Mouse (Mus musculus): Measurements from ENCODE around the gene Ugt1a6b. TPM values are rescaled to one million over a fixed set of nuclear protein-coding genes. Genes with fewer than 3 reads are reported as not detected.

The Ugt1a6b gene
- total RNA-seq, 2 experiments from 2014 or later = 7.3 to 13.6 TPM

DNA sequence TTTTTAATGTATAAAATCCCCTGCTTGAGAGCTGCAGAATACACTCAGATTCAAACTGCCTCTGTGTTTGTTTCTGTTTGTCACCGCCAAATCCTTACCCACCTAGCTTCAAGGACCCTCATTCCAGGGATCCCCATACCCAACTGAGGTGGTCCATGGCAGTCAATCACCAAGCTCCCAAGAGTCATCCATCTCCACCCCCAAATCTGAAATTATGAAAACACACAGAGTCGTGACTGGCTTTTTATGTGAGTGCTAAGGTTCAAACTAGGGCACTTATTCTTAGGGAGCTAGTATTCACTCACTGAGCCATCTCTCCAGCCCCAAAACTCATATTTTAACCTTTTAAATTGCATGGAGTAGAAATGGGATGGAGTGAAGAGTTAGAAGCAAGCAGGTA lies 122.2 kb downstream of the Ugt1a6b start:
- peak; percentile 7 for DNase-seq

- no peak for DNase-seq
Observed at GRCm38 (mm10) chr1:88225741-88226140, 122.7 kb downstream of the Ugt1a6b start.

- DNase-seq = no peak
Observed at GRCm38 (mm10) chr1:88226670-88227379, 123.8 kb downstream of the Ugt1a6b start, which contains the start of gene Mroh2a. Gene Mroh2a (plus strand): TSS chr1:88226986.

DNA sequence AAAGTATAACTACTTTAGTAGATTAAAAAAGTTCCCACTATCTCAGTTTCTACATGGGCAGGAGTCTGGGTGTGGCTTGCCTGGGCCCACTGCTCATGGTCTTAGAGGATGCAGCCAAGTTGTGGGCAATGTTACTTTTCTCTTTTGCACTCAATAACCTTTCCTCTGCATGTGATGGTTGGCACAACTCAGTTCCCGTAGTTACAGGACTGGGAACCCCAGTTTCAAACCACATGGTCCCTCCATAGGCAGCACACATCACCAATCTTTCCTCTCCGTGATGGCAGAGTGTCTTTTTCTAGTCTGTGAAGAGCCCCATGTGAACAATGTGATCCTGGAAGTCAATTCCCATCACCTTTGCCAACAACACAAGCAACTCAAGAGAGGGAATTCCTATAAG lies 124.4 kb downstream of the Ugt1a6b start:
- no peak for DNase-seq

GRCm38 (mm10) chr1:88228121-88228520 lies 125.1 kb downstream of the Ugt1a6b start:
- DNase-seq = no peak

- no peak for DNase-seq
Observed at GRCm38 (mm10) chr1:88229566-88229965, 126.5 kb downstream of the Ugt1a6b start.

DNA sequence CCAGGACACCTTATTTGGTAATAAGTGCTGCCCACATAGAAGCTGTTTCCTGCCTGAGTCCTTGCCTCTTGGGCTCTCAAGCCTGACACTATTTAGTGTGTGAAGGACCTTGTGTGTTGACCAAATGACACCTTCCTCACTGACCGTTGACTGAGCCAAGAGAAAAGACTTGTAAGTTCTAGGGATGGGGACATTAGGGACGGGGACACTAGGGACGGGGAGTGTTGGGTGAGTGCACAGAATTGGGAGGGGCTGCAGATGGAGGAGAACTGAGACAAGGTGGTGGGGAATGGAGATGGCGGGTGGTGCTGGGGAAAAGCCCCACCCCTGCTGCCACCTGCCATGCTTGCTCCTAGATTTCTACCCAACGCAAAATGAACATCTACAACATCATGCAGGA lies 126.9 kb downstream of the Ugt1a6b start:
- no peak for DNase-seq

DNA sequence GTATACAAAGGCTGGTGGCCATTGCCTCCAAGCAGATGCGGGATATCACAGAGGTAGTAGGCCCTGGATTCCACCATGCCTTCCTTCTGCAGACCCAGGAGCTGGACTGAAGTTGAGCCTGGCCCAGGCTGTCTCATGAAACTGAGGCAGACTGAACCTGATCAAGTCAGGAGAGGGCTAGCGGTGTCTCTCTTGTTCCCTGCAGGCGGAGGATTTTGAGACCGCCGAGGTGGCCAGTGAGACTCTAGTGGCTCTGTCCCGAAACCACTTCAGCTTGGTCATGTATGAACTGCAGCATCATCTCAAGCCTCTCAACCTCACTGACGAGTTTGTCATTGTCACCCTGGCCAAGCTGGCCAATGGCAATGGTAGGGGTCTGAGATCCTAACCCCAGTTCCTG lies 127.4 kb downstream of the Ugt1a6b start:
- no peak for DNase-seq

DNA sequence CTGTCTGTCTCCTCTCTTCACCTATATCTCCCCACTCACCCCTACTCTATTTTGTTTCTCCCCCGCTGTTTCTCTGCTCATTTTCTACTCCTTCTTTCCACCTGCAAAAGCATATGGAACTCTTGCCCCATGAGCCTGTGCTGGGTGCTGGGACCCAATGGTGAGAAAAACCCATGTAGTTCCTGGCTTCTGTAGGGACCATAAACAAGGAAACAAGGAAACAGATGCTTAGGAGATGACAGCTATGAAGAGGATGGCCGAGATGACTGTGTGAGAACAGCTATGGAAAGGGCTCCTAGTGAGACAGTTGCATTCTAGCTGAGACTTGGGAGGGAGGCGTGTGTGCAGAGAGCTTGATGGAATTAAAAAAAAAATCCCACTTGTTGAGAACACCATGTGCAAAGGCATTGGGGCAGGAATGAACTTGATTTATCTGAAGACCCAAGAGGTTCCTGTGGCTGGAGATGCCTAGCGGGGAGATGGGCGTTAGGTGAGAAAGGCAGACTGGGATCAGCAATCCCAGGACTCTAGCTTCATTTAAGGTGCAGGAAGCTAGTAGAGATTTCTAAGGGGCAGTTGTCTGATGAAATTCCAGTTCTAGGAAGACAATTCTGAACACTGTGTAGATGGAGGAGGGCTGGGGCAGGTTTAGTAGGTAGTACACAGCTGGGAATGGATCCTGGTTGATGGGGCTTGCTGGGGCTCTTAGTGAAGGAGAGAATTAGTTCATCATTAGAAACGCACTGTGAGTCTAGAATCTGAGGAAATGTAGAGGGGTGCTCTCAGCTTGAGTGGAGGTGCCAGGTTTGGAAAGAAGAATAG lies 128.1 kb downstream of the Ugt1a6b start:
- DNase-seq = no peak

DNA sequence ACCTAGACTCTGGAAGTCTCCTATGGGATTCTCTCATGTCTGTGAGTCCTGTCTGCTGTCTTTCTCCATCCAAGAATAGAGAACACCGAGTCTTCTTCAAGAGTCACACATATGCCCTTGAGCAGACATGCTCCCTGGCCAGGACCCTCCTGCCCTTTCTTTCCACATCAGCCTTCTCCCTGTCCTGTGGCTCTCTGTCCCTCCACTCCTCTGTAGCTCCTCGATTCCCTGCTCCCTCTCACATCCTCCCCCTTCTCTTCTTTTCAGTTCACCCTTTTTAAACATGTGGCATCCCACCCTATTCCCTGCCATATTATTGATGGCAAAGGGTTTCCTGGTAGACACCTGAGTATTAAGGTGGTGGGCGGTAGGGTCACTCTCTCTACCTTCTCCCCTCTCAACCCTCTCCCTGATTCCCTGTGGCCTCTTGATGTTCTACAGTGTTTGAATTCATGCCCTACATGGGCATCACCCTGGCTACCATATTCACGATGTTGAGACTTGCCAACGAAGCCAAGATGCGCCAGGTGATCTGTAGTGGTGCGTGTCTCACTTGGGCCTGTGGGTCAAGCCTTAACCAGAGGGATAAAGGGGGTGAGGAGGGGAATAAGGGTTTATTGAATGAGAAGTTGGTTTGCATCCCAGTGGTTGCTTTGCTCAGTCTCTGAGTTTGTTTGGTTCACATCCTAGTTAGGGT lies 128.9 kb downstream of the Ugt1a6b start:
- DNase-seq = no peak

DNA sequence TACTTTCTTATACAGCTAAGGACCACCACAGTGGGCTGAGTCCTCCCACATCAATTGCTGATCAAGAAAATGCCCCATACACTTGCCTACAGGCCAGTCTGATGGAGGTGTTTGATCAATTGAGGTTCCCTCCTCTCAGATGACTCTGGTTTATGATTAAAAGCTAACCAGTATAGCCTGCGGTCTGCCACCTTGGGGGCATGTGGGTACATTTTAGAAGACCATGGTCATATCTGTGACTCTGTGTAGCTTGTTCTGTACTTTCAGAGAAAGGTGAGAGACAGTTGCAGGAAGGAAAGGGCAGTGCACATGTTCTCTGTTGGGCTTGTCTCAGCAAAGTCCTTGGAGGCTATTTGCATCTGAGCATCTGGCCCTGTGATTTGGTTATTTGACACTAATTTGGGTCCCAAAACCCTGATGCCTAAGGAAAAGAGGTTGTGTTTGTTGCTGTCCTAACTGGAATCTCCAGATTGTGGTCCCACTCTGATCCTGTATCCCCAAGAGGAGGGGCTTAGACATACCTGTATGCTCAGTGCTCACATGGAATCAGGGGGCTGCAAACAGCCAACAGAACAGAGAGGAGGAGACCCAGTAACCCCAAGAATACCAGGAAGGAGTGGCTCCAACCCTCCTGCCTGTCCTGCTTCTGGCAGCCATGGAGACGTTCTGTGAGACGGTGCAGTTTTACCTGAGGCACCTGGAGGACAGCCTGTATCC lies 129.8 kb downstream of the Ugt1a6b start:
- no peak for DNase-seq

DNA sequence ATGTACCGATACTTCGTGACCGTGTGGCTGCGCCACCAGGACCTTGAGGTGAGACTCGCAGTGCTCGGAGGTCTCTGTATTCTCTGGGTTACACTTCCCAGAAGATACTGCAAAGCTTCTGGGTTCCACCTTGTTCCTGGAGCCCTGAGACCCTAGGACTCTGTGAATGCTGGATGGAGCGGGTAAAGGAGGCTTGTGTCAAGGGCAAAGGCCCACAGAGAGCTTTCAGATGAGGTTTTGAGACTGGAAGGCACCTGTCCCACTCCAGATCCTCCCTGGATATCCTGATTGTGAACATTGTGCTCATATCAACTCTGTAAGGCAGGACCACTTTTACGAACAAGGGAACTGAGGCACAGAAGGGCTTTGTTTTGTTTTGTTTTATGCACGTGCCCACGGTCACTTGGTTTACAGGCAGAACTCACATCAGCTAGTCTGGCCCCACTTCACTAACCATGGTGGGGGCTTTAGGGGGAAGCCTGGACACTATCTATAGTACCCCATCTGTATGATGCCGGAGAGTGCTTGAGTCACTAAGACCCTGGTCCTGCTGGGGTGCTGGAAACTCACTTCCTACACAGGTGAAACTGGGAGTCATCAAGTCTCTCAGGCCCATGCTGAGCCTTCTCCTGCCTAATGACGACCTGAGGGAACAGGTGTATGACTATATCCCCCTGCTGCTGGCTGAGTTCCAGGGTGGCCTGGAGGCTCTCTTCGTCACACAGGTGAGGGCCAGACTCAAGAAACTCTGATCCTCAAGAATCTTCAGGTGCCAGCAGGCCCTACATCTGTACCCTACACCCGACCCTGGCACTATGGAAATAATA lies 130.6 kb downstream of the Ugt1a6b start:
- DNase-seq = no peak

GRCm38 (mm10) chr1:88234248-88234610 lies 131.2 kb downstream of the Ugt1a6b start:
- DNase-seq = no peak

GRCm38 (mm10) chr1:88234646-88235045 lies 131.6 kb downstream of the Ugt1a6b start:
- no peak for DNase-seq

- DNase-seq = no peak
Observed at GRCm38 (mm10) chr1:88235046-88235893, 132.2 kb downstream of the Ugt1a6b start.

- DNase-seq = no peak
Observed at GRCm38 (mm10) chr1:88235894-88236415, 132.9 kb downstream of the Ugt1a6b start.

GRCm38 (mm10) chr1:88237311-88237710 lies 134.3 kb downstream of the Ugt1a6b start:
- DNase-seq = no peak

DNA sequence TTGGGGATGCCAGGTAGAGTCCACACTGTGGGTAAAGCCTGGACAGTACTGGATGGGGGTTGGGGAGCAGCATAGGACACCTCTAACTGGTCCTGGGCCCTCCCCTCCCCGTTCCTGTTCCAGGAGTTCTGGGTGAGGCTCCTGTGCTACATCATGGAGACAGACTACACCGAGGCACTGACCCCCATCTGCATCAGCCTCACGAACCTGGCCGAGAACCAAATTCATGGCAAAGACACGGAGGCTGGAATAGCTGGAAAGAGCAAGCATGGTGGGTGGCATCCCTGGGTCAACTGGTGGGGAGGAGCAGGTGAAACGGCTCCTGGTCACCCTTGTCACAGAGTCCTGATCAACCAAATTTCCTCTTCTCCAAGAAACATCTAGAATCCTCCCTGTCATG lies 135.7 kb downstream of the Ugt1a6b start:
- no peak for DNase-seq

GRCm38 (mm10) chr1:88240072-88240471 lies 137.0 kb downstream of the Ugt1a6b start:
- no peak for DNase-seq

GRCm38 (mm10) chr1:88240579-88240978 lies 137.5 kb downstream of the Ugt1a6b start:
- no peak for DNase-seq

Measured in adrenal gland, postnatal 10 days (tissue).